ENCODE assay signal across 7 mouse cellular contexts in the genomic region with DNA sequence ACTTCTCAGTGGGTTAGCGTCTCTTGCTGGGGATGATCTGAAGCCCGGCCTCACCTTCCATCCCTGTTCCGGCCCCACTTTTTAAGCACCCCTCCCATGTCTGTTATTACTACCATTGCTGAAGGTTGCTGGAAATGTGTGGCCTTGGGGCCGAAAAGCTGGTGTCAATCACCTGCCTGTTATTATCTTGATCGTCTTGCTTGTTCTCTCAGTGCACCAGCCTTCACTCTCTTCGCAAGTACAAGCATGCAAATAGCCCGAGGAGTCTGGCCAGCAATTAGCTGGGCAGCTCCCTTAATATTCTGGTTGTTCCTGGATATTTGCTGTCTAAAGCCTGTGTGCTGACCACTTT. TPM values are rescaled to one million over a fixed set of nuclear protein-coding genes. Genes with fewer than 3 reads are reported as not detected.
DNase-seq lines count a peak whose midpoint lies in the region; ATAC-seq and TF ChIP-seq lines count a peak whose summit lies in the region.

No protein-coding gene starts in this region.

- H3K36me3 ChIP-seq in kidney, embryonic 14.5 days (ENCODE audit: control insufficient read depth, insufficient read depth, low read length) = no peaks in the 10 kb centered on the region
- no peaks in the 10 kb centered on the region for H3K36me3 ChIP-seq in midbrain, embryonic 11.5 days (ENCODE audit: control insufficient read depth, insufficient read depth, low read length)

- WGBS in kidney, embryonic 14.5 days = under 1% methylated on average over 7 of the region's 7 CpGs
- 2% methylated on average over 7 of the region's 7 CpGs for WGBS in midbrain, embryonic 11.5 days

- no peaks in the 10 kb centered on the region for H3K27me3 ChIP-seq in kidney, embryonic 14.5 days (ENCODE audit: control insufficient read depth, insufficient read depth, low read length)
- no peaks in the 10 kb centered on the region for H3K27me3 ChIP-seq in midbrain, embryonic 11.5 days (ENCODE audit: control insufficient read depth, insufficient read depth, low read length)

- H3K27ac ChIP-seq in embryonic fibroblast, embryonic 13.5 days (ENCODE audit: insufficient read depth, low read length) = no peak overlapping the region
- no peak overlapping the region for H3K27ac ChIP-seq in kidney, embryonic 14.5 days (ENCODE audit: low read depth, low read length)
- H3K27ac ChIP-seq in midbrain, embryonic 11.5 days (ENCODE audit: low read depth, low read length) = no peak overlapping the region

- DNase-seq in thymus, postnatal 25 days = peak; percentile 8
- DNase-seq in thymus, postnatal 10 days (ENCODE audit: low spot score in 2 of 2) = no peak
- DNase-seq in midbrain, embryonic 11.5 days (ENCODE audit: low spot score, missing footprints) = no peak
- no peak for DNase-seq in right cerebral cortex, adult 2 months (ENCODE audit: low spot score in 2 of 2)
- no peak for DNase-seq in gastrocnemius, postnatal 36 days

- no peak for ATAC-seq in kidney, embryonic 14.5 days (ENCODE audit: low FRiP score, low TSS enrichment)
- ATAC-seq in midbrain, embryonic 11.5 days (ENCODE audit: low FRiP score) = no peak

- no peaks in the 10 kb centered on the region for H3K9me3 ChIP-seq in kidney, embryonic 14.5 days (ENCODE audit: control insufficient read depth, low read length)
- H3K9me3 ChIP-seq in midbrain, embryonic 11.5 days (ENCODE audit: control insufficient read depth, low read length) = no peaks in the 10 kb centered on the region

- TF ChIP-seq POLR2A in embryonic fibroblast, embryonic 13.5 days (IDR thresholded peaks at IDR 0.05; ENCODE audit: low read depth, low read length) = no peak

- peak overlapping the region; percentile 97 for H3K9ac ChIP-seq in kidney, embryonic 14.5 days (ENCODE audit: low read depth, low read length)
- H3K9ac ChIP-seq in midbrain, embryonic 11.5 days (ENCODE audit: low read length) = peak overlapping the region; percentile 98

- H3K4me2 ChIP-seq in kidney, embryonic 14.5 days (replicated peaks; ENCODE audit: low read depth, low read length) = peak overlapping the region; percentile 79
- peak overlapping the region; percentile 94 for H3K4me2 ChIP-seq in midbrain, embryonic 11.5 days

- peak overlapping the region; percentile 93 for H3K4me3 ChIP-seq in embryonic fibroblast, embryonic 13.5 days (ENCODE audit: insufficient read depth, low read length)
- H3K4me3 ChIP-seq in kidney, embryonic 14.5 days (ENCODE audit: low read length) = peak overlapping the region; percentile 99
- H3K4me3 ChIP-seq in midbrain, embryonic 11.5 days (ENCODE audit: low read depth, low read length) = peak overlapping the region; percentile 97

- H3K4me1 ChIP-seq in embryonic fibroblast, embryonic 13.5 days (ENCODE audit: control insufficient read depth, insufficient read depth, low read length) = peaks cover 8% of the 10 kb centered on the region
- H3K4me1 ChIP-seq in kidney, embryonic 14.5 days (ENCODE audit: control insufficient read depth, insufficient read depth, low read length) = peaks cover 18% of the 10 kb centered on the region
- H3K4me1 ChIP-seq in midbrain, embryonic 11.5 days (ENCODE audit: control insufficient read depth, insufficient read depth, low read length) = peaks cover 18% of the 10 kb centered on the region

- TF ChIP-seq CTCF in embryonic fibroblast, embryonic 13.5 days (IDR thresholded peaks at IDR 0.05; ENCODE audit: borderline replicate concordance, insufficient read depth, low read length) = no peak

- intact Hi-C loops in gastrocnemius, postnatal 36 days (cut with DNase I) = no loop called here

RNA-seq across cellular contexts. Expression of gene Socs7, which starts 1.3 kb away (rescaled TPM):
- polyA plus RNA-seq in embryonic fibroblast, embryonic 13.5 days (2011; ENCODE audit: insufficient read length, low read depth, missing spikeins) = 10.0 and 10.6 TPM in 2 replicates
- polyA plus RNA-seq in kidney, embryonic 14.5 days (2014; fragmentation: Nextera tagmentation; extraction: Ambion mirVana) = 2.5 and 3.7 TPM in 2 replicates
- polyA plus RNA-seq in midbrain, embryonic 11.5 days (2014; fragmentation: Nextera tagmentation; extraction: Ambion mirVana) = 3.4 and 3.7 TPM in 2 replicates
- total RNA-seq in gastrocnemius, postnatal 36 days (2021) = 10 to 100 TPM; 42.0 to 43.4 TPM

RNA-seq across cellular contexts. Expression of gene Gpr179, which starts 11.7 kb away (rescaled TPM):
- not detected in 2 replicates for polyA plus RNA-seq in embryonic fibroblast, embryonic 13.5 days (2011; ENCODE audit: insufficient read length, low read depth, missing spikeins)
- 0.07 and 0.10 TPM in 2 replicates for polyA plus RNA-seq in kidney, embryonic 14.5 days (2014; fragmentation: Nextera tagmentation; extraction: Ambion mirVana)
- 0.03 TPM in 1 of 2 replicates, not detected in the other for polyA plus RNA-seq in midbrain, embryonic 11.5 days (2014; fragmentation: Nextera tagmentation; extraction: Ambion mirVana)
- under 1 TPM in 1 of 2 experiments, not detected in 1; 0.03 TPM for total RNA-seq in gastrocnemius, postnatal 36 days (2021)

RNA-seq across cellular contexts. Expression of gene Mrpl45, which starts 48.1 kb away (rescaled TPM):
- polyA plus RNA-seq in embryonic fibroblast, embryonic 13.5 days (2011; ENCODE audit: insufficient read length, low read depth, missing spikeins) = 29.2 and 32.4 TPM in 2 replicates
- 58.4 and 64.8 TPM in 2 replicates for polyA plus RNA-seq in kidney, embryonic 14.5 days (2014; fragmentation: Nextera tagmentation; extraction: Ambion mirVana)
- polyA plus RNA-seq in midbrain, embryonic 11.5 days (2014; fragmentation: Nextera tagmentation; extraction: Ambion mirVana) = 56.6 and 58.9 TPM in 2 replicates
- total RNA-seq in gastrocnemius, postnatal 36 days (2021) = 10 to 100 TPM; 33.5 to 37.9 TPM

RNA-seq across cellular contexts. Expression of gene Arhgap23, which starts 51.7 kb away (rescaled TPM):
- 49.2 and 55.7 TPM in 2 replicates for polyA plus RNA-seq in embryonic fibroblast, embryonic 13.5 days (2011; ENCODE audit: insufficient read length, low read depth, missing spikeins)
- polyA plus RNA-seq in kidney, embryonic 14.5 days (2014; fragmentation: Nextera tagmentation; extraction: Ambion mirVana) = 5.2 and 7.4 TPM in 2 replicates
- 2.5 and 2.8 TPM in 2 replicates for polyA plus RNA-seq in midbrain, embryonic 11.5 days (2014; fragmentation: Nextera tagmentation; extraction: Ambion mirVana)
- 1 to 10 TPM; 5.4 to 6.6 TPM for total RNA-seq in gastrocnemius, postnatal 36 days (2021)
